Mouse (Mus musculus) embryo, embryonic 11 days (tissue): ENCODE data around the gene Pbx2.
A peak's percentile ranks its signal among the peaks of the same experiment; 100 is the strongest.

Source experiments
- DNase-seq: peaks from one replicate; pipeline ENCODE4 v3.0.0-alpha.2; 2015

Pbx2 gene

GRCm38 (mm10) chr17:34604511-34605237 is 13.6 kb downstream of the Pbx2 start:
- no peak for DNase-seq

GRCm38 (mm10) chr17:34605609-34606008 is 14.5 kb downstream of the Pbx2 start:
- peak; percentile 96 for DNase-seq

- DNase-seq: no peak
Observed at GRCm38 (mm10) chr17:34606186-34607039, 15.3 kb downstream of the Pbx2 start.

DNA sequence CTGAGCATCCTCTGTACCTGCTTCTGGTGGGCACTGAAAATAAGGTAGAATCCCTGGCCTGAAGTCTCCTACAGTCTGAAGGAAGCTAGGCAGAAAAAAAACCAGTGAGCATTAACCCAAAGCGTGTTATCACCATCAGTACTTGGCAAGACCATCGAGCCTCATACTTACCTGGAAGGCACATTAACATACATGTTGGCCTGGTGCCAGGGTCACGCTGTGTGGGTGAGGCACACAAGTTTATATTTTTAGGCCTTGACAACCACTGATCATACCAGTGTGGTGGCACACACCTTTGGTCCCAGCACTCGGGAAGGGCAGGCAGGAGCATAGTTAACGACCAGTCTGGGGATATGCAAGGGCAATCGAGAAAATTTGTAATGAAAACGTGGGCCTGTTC is 16.9 kb downstream of the Pbx2 start:
- no peak for DNase-seq

DNA sequence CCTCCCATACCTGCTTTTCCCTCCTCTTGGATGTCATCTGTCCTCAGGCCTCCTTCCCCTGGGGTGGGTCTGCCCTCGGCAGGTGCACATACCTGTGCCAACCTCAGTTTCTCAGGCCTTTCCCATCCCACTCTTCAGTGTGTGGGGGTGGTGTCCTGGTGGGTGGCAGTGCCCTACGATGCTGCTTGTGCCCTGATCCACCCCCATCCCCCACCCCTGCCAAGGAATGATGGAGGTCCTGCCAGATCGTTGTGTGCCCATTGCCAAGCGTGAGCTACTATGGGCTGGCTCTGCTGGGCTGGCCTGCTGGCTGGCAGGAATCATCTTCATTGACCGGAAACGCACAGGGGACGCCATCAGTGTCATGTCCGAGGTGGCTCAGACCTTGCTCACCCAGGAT is 20.0 kb downstream of the Pbx2 start:
- DNase-seq: no peak

GRCm38 (mm10) chr17:34613054-34613645 is 22.1 kb downstream of the Pbx2 start:
- DNase-seq: no peak

DNA sequence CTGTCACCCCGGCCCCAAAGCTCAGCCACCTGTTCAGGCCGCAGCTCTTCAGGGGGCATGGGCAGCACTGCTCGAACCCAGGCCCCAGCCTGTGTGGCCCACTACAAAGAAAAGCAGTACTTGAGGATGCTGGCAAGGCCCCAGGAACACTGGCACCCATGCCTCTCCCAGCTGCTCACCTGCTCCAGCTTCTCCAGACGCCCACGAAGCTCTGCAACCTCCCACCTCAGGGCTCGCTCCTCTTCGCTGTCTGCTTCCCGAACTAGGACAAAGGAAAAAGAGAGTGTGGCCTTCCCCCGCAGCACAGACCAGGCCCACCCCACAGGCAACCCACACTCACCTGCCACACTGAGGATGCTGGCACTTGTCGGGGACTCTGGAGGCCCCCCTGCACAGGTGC is 22.8 kb downstream of the Pbx2 start:
- no peak for DNase-seq

- no peak for DNase-seq
Observed at GRCm38 (mm10) chr17:34615871-34616270, 24.8 kb downstream of the Pbx2 start, which contains the start of gene Egfl8. Gene Egfl8, minus strand, starts transcription at chr17:34615971.

- DNase-seq: peak; percentile 73
Observed at GRCm38 (mm10) chr17:34618999-34619398, 27.9 kb downstream of the Pbx2 start.

- DNase-seq: no peak
Observed at GRCm38 (mm10) chr17:34621006-34621405, 29.9 kb downstream of the Pbx2 start.

- DNase-seq: no peak
Observed at GRCm38 (mm10) chr17:34623161-34623560, 32.1 kb downstream of the Pbx2 start.

- no peak for DNase-seq
Observed at GRCm38 (mm10) chr17:34624981-34625380, 33.9 kb downstream of the Pbx2 start.

DNA sequence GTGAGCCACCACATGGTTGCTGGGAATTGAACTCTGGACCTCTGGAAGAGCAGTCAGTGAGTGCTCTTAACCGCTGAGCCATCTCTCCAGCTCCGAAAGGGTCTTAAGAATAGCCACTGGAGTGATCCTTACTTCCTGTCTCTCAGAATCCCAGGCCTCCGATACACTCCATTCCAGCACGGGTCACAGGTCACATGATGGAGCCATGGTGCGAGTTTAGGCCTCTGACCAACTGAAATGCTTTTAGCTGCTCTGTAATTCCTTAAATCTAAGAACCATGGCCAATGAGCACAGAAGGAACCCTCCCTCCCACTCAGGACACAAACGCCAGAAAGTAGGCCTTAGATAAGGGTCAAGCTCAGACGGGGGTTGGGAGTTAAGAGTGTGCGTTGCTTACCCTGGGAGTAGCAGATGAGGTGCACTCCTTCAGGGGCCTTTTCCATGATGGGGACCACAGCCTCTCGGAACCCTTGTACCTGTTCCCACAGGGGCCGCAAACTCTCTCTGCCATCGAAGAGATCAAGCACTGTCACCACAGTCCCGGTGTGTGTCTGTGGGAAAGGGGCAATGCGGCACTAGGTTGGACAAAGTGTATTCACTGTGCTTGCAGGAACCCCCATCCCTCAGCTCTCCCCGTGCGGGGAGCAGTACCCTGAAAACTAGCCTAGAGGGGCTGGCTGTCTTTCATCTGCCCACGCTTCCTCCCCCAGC is 35.2 kb downstream of the Pbx2 start:
- DNase-seq: no peak

DNA sequence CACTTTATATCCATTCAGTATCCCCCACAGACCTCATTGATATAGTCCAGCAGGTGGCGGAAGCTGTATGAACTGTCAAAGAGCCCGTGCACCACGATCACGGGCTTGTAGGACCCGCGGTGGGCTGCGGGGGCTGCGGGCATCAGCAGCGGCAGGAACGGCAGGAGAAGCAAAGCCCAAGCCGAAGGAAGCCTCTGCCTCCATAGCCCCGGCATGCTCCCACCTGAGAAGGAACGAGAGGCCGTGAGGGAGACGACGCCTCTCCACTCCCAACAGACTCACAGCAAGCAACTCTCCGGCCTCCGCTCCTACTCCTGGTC is 35.7 kb downstream of the Pbx2 start:
- DNase-seq: peak; percentile 82

DNA sequence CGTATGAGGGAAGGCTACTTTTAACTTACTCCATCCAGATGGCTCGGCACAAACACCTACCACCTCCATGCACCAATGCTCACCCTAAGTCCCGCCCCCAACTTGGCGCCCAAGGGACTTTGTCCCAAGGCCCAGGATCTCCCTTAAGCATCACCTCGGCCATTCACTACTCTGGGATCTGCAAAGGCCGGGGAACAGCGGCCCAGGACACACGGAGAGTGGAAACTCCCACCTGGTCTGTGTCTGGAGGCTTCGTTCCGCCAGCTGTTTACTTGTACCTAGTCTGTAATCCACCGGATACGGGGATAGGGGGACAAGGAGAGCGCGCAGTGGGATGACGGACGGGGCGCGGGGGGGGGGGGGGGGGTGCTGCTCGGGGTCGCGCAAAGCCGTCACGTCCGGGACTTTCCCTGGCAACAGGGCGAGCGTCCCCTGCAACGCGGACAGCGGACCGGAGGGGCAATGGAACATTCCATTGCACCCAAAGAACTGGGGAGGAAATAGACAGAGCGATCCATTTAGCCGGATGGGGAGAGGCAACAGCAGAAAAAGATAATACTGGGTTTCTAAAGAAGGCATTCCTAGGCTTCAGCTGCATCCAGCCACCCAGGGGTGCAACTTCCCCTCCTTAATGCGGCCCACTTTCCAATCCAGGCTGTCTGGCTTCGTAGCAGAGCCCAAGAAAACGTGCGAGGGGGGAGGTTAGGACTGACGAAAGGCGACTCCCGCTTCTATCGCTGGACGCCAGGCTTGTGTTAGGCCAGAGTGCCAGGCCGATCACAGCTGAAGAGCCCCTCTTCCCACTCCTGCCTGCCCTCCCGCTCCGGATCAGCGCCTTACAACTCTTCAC is 36.3 kb downstream of the Pbx2 start:
- DNase-seq: peak; percentile 93

DNA sequence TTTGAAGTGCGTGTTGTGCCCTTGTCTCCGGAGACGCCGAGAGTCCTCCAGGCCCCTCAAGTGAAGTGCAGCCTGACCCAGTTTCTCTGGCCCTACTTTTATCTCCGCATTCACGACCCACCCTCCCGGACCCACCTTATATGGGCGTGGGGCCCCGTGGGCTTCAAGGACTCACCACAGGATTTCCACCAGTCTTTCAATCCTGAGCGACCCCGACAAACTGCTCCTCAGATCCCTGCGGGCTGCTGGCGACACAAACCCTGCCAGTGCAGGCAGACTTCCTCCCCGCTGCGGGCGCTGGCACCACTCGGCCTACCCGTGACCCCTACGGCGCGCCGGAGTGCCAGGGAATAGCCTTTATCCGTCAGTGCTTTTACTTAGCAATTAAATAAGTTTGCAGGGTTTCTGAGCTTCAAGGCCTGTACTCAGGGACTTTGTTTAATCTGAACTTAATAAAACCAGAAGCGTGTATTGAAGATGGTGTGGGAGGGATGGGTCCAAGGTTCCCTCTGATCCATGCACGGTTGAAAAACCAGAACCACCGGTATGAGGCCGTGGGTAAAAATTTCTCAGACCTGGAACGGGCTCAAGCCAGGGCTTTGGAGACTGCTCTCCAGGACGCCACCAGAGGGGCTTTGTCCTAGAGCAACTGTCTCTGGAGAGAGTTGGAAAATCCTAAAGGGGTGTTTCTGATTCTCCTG is 37.0 kb downstream of the Pbx2 start, which contains the start of gene Ppt2:
Gene Ppt2, minus strand, starts transcription at position 568 of the 701 bp plus-strand sequence.
- no peak for DNase-seq

DNA sequence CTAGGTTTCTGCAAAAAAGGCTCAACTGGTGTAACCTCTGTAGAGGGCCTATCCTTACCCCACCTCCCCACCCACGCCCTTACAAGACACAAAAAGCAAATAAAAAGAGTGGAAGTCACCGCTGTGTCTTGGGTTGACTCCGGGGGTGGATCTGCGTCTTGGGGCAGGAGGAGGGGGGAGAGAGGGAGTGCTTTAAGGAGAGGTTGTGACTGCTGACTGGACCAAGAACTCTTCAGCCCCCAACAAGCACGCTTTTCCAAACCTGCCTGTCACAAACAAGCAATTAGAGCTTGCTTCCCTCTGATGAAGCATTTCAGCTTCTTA is 37.5 kb downstream of the Pbx2 start:
- no peak for DNase-seq

GRCm38 (mm10) chr17:34629221-34629751 is 38.2 kb downstream of the Pbx2 start, which contains the start of gene Prrt1:
Gene Prrt1, plus strand, starts transcription at chr17:34629533.
- peak; percentile 77 for DNase-seq

- DNase-seq: no peak
Observed at GRCm38 (mm10) chr17:34629796-34630603, 38.9 kb downstream of the Pbx2 start.

- no peak for DNase-seq
Observed at GRCm38 (mm10) chr17:34630761-34631301, 39.8 kb downstream of the Pbx2 start.
